Mouse (Mus musculus): ENCODE measurements around the gene Zfp579. TPM values are rescaled to one million over a fixed set of nuclear protein-coding genes. Genes with fewer than 3 reads are reported as not detected.

Zfp579 gene
- polyA plus RNA-seq, 1 experiment = 7.6 TPM

- no peak overlapping the region for H3K27ac ChIP-seq (ENCODE audit: insufficient read depth, low read length)
- TF ChIP-seq EP300 (IDR thresholded peaks at IDR 0.05; ENCODE audit: insufficient read depth, low read depth, low read length) (no peak), POLR2A (IDR thresholded peaks at IDR 0.05; ENCODE audit: insufficient read depth, low read length) (no peak), CTCF (IDR thresholded peaks at IDR 0.05; ENCODE audit: low read depth, low read length) (no peak)
- no peak overlapping the region for H3K9ac ChIP-seq (ENCODE audit: low read depth, poor library complexity, severe bottlenecking)
- H3K36me3 ChIP-seq (ENCODE audit: control insufficient read depth, insufficient read depth, low read length, poor library complexity, severe bottlenecking) = no peaks in the 10 kb centered on the region
- H3K9me3 ChIP-seq (replicated peaks; ENCODE audit: control insufficient read depth, insufficient read depth, low read length, poor library complexity, severe bottlenecking) = no peaks in the 10 kb centered on the region
- no peaks in the 10 kb centered on the region for H3K27me3 ChIP-seq (ENCODE audit: control insufficient read depth, insufficient read depth, low read length, poor library complexity, severe bottlenecking)
- no peaks in the 10 kb centered on the region for H3K4me1 ChIP-seq (ENCODE audit: control insufficient read depth, insufficient read depth, low read length)
- H3K4me3 ChIP-seq (ENCODE audit: low read depth, low read length) = no peak overlapping the region
Measured at GRCm38 (mm10) chr7:4975455-4975854, 20.5 kb downstream of the Zfp579 start.

- Histone ChIP-seq H3K9ac (ENCODE audit: low read depth, poor library complexity, severe bottlenecking) (no peak overlapping the region), H3K4me3 (ENCODE audit: low read depth, low read length) (no peak overlapping the region), H3K9me3 (replicated peaks; ENCODE audit: control insufficient read depth, insufficient read depth, low read length, poor library complexity, severe bottlenecking) (no peaks in the 10 kb centered on the region), H3K4me1 (ENCODE audit: control insufficient read depth, insufficient read depth, low read length) (no peaks in the 10 kb centered on the region), H3K27ac (ENCODE audit: insufficient read depth, low read length) (no peak overlapping the region), H3K36me3 (ENCODE audit: control insufficient read depth, insufficient read depth, low read length, poor library complexity, severe bottlenecking) (no peaks in the 10 kb centered on the region), H3K27me3 (ENCODE audit: control insufficient read depth, insufficient read depth, low read length, poor library complexity, severe bottlenecking) (no peaks in the 10 kb centered on the region)
- TF ChIP-seq EP300 (IDR thresholded peaks at IDR 0.05; ENCODE audit: insufficient read depth, low read depth, low read length) (no peak), CTCF (IDR thresholded peaks at IDR 0.05; ENCODE audit: low read depth, low read length) (no peak), POLR2A (IDR thresholded peaks at IDR 0.05; ENCODE audit: insufficient read depth, low read length) (no peak)
Measured at GRCm38 (mm10) chr7:4972321-4973047, 23.5 kb downstream of the Zfp579 start.

- TF ChIP-seq EP300 (IDR thresholded peaks at IDR 0.05; ENCODE audit: insufficient read depth, low read depth, low read length) (no peak), POLR2A (IDR thresholded peaks at IDR 0.05; ENCODE audit: insufficient read depth, low read length) (no peak), CTCF (IDR thresholded peaks at IDR 0.05; ENCODE audit: low read depth, low read length) (no peak)
- H3K27me3 ChIP-seq (ENCODE audit: control insufficient read depth, insufficient read depth, low read length, poor library complexity, severe bottlenecking) = no peaks in the 10 kb centered on the region
- H3K36me3 ChIP-seq (ENCODE audit: control insufficient read depth, insufficient read depth, low read length, poor library complexity, severe bottlenecking) = no peaks in the 10 kb centered on the region
- H3K9ac ChIP-seq (ENCODE audit: low read depth, poor library complexity, severe bottlenecking) = no peak overlapping the region
- no peaks in the 10 kb centered on the region for H3K4me1 ChIP-seq (ENCODE audit: control insufficient read depth, insufficient read depth, low read length)
- no peak overlapping the region for H3K4me3 ChIP-seq (ENCODE audit: low read depth, low read length)
- H3K9me3 ChIP-seq (replicated peaks; ENCODE audit: control insufficient read depth, insufficient read depth, low read length, poor library complexity, severe bottlenecking) = no peaks in the 10 kb centered on the region
- no peak overlapping the region for H3K27ac ChIP-seq (ENCODE audit: insufficient read depth, low read length)
Measured at GRCm38 (mm10) chr7:4971710-4972109, 24.2 kb downstream of the Zfp579 start.

- Histone ChIP-seq H3K4me1 (ENCODE audit: control insufficient read depth, insufficient read depth, low read length) (no peaks in the 10 kb centered on the region), H3K4me3 (ENCODE audit: low read depth, low read length) (no peak within 1 kb of the TSS), H3K36me3 (ENCODE audit: control insufficient read depth, insufficient read depth, low read length, poor library complexity, severe bottlenecking) (no peaks in the 10 kb centered on the region), H3K27me3 (ENCODE audit: control insufficient read depth, insufficient read depth, low read length, poor library complexity, severe bottlenecking) (no peaks in the 10 kb centered on the region), H3K9ac (ENCODE audit: low read depth, poor library complexity, severe bottlenecking) (no peak within 1 kb of the TSS), H3K27ac (ENCODE audit: insufficient read depth, low read length) (no peak within 1 kb of the TSS), H3K9me3 (replicated peaks; ENCODE audit: control insufficient read depth, insufficient read depth, low read length, poor library complexity, severe bottlenecking) (no peaks in the 10 kb centered on the region)
- TF ChIP-seq CTCF (IDR thresholded peaks at IDR 0.05; ENCODE audit: low read depth, low read length) = no peak
- TF ChIP-seq EP300 (IDR thresholded peaks at IDR 0.05; ENCODE audit: insufficient read depth, low read depth, low read length) = no peak
- TF ChIP-seq POLR2A (IDR thresholded peaks at IDR 0.05; ENCODE audit: insufficient read depth, low read length) = no peak
Measured at GRCm38 (mm10) chr7:4971068-4971467, 24.9 kb downstream of the Zfp579 start, which contains the start of gene Sbk3. TSS of gene Sbk3 (minus strand) at chr7:4971168.

GRCm38 (mm10) chr7:4964988-4965387 lies 31.0 kb downstream of the Zfp579 start:
- Histone ChIP-seq H3K4me3 (ENCODE audit: low read depth, low read length) (no peak overlapping the region), H3K9ac (ENCODE audit: low read depth, poor library complexity, severe bottlenecking) (no peak overlapping the region), H3K9me3 (replicated peaks; ENCODE audit: control insufficient read depth, insufficient read depth, low read length, poor library complexity, severe bottlenecking) (no peaks in the 10 kb centered on the region), H3K4me1 (ENCODE audit: control insufficient read depth, insufficient read depth, low read length) (no peaks in the 10 kb centered on the region), H3K36me3 (ENCODE audit: control insufficient read depth, insufficient read depth, low read length, poor library complexity, severe bottlenecking) (no peaks in the 10 kb centered on the region), H3K27me3 (ENCODE audit: control insufficient read depth, insufficient read depth, low read length, poor library complexity, severe bottlenecking) (no peaks in the 10 kb centered on the region), H3K27ac (ENCODE audit: insufficient read depth, low read length) (no peak overlapping the region)
- TF ChIP-seq CTCF (IDR thresholded peaks at IDR 0.05; ENCODE audit: low read depth, low read length) = no peak
- TF ChIP-seq POLR2A (IDR thresholded peaks at IDR 0.05; ENCODE audit: insufficient read depth, low read length) = no peak
- TF ChIP-seq EP300 (IDR thresholded peaks at IDR 0.05; ENCODE audit: insufficient read depth, low read depth, low read length) = no peak

- H3K36me3 ChIP-seq (ENCODE audit: control insufficient read depth, insufficient read depth, low read length, poor library complexity, severe bottlenecking) = no peaks in the 10 kb centered on the region
- H3K27me3 ChIP-seq (ENCODE audit: control insufficient read depth, insufficient read depth, low read length, poor library complexity, severe bottlenecking) = no peaks in the 10 kb centered on the region
- TF ChIP-seq POLR2A (IDR thresholded peaks at IDR 0.05; ENCODE audit: insufficient read depth, low read length) (no peak), CTCF (IDR thresholded peaks at IDR 0.05; ENCODE audit: low read depth, low read length) (peak; percentile 80)
- no peak within 1 kb of the TSS for H3K9ac ChIP-seq (ENCODE audit: low read depth, poor library complexity, severe bottlenecking)
- H3K9me3 ChIP-seq (replicated peaks; ENCODE audit: control insufficient read depth, insufficient read depth, low read length, poor library complexity, severe bottlenecking) = no peaks in the 10 kb centered on the region
- no peaks in the 10 kb centered on the region for H3K4me1 ChIP-seq (ENCODE audit: control insufficient read depth, insufficient read depth, low read length)
- no peak within 1 kb of the TSS for H3K27ac ChIP-seq (ENCODE audit: insufficient read depth, low read length)
- no peak within 1 kb of the TSS for H3K4me3 ChIP-seq (ENCODE audit: low read depth, low read length)
Measured at GRCm38 (mm10) chr7:4964272-4964671, 31.7 kb downstream of the Zfp579 start, which contains the start of gene Sbk2. TSS of gene Sbk2 (minus strand) at chr7:4964406.

All from ES-Bruce4 (cell line).